Comparison of ENCODE assay signal across 17 mouse cellular contexts in genomic region chr2:30038370-30038769, GRCm38 (mm10).
"Had no signal": no experiment of that assay in that cellular context is flagged by ENCODE, and none has a peak within 500 bp of the region (broad histone marks: within the 10 kb centered on the region; RNA-seq: fewer than 3 reads in every experiment).

No protein-coding gene starts in this region.

- H3K27ac ChIP-seq: lung, embryonic 15.5 days; macrophage; midbrain, embryonic 13.5 days; midbrain, embryonic 15.5 days; neural tube, embryonic 12.5 days; stomach, embryonic 15.5 days; stomach, postnatal 0 days had no signal

- ATAC-seq: lung, postnatal 0 days; midbrain, embryonic 13.5 days; midbrain, embryonic 15.5 days had no signal

- H3K9me3 ChIP-seq: lung, embryonic 15.5 days; midbrain, embryonic 13.5 days; midbrain, embryonic 15.5 days; neural tube, embryonic 12.5 days; stomach, embryonic 15.5 days had no signal

- H3K9ac ChIP-seq: lung, embryonic 15.5 days; midbrain, embryonic 13.5 days; midbrain, embryonic 15.5 days; neural tube, embryonic 12.5 days; stomach, embryonic 15.5 days had no signal

- H3K4me1 ChIP-seq: lung, embryonic 15.5 days; neural tube, embryonic 12.5 days had no signal

- H3K4me2 ChIP-seq: lung, embryonic 15.5 days; midbrain, embryonic 11.5 days; midbrain, embryonic 13.5 days; midbrain, embryonic 15.5 days; neural tube, embryonic 12.5 days; stomach, embryonic 15.5 days had no signal

- H3K4me3 ChIP-seq: lung, embryonic 15.5 days; megakaryocyte, embryonic 14.5 days; midbrain, embryonic 13.5 days; midbrain, embryonic 15.5 days; neural tube, embryonic 12.5 days; stomach, embryonic 15.5 days had no signal

- H3K27me3 ChIP-seq: lung, embryonic 15.5 days; midbrain, embryonic 13.5 days; midbrain, embryonic 15.5 days; neural tube, embryonic 12.5 days; stomach, embryonic 15.5 days had no signal

- DNase-seq: lung, adult 2 months; lung, postnatal 14 days; lung, postnatal 36 days; right cerebral cortex, postnatal 14 days; thymus, adult 2 months; thymus, postnatal 25 days; thymus, postnatal 4 days had no signal

- H3K36me3 ChIP-seq: stomach, embryonic 15.5 days had no signal
